Mouse (Mus musculus): ENCODE measurements around the gene Mmp14. TPM values are rescaled to one million over a fixed set of nuclear protein-coding genes. Genes with fewer than 3 reads are reported as not detected.

Mmp14 gene
- total and polyA plus RNA-seq, 3 experiments: 19.4 to 29.9 TPM; not detected in 1

DNA sequence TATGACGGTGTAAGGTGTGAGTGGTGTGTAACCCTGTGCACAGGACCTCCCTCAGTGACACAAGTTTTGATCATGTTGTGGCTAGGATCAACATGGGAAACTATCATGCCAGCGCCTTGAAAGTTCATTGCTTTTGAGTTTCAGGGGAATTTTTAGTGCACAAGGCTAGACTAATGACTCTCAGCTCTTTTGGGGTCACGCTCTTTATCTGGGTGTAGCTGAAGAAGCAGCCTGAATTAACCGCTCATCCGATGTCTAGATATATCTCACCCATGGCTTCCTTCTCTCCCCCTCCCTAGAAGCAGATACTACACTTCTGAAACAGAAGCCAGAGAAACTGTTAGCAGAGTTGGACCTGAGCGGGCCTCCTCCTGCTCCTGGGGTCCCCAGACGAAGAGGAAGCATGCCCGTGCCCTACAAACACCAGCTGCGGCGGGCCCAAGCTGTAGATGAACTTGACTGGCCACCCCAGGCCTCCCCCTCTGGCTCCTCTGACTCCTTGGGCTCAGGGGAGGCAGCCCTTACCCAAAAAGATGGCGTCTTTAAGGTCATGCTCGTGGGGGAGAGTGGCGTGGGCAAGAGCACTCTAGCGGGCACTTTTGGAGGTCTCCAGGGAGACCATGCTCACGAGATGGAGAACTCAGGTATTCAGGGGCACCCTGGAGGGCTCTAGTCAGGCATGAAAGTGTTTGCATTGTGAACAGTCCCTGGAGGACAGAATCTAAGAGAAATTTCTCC is 45.9 kb downstream of the Mmp14 start (continued):
- no peak for TF ChIP-seq ZNF384 (IDR thresholded peaks at IDR 0.05; ENCODE audit: low read depth, low read length)
- no peak for TF ChIP-seq SMC3 (IDR thresholded peaks at IDR 0.05; ENCODE audit: low read depth, low read length)
- no peak for TF ChIP-seq NRF1 (IDR thresholded peaks at IDR 0.05; ENCODE audit: insufficient read depth, low read depth, low read length, poor library complexity, severe bottlenecking)
- TF ChIP-seq NELFE (IDR thresholded peaks at IDR 0.05; ENCODE audit: low read depth, low read length): peak; percentile 38; the same call in 1 of the 2 replicates

DNA sequence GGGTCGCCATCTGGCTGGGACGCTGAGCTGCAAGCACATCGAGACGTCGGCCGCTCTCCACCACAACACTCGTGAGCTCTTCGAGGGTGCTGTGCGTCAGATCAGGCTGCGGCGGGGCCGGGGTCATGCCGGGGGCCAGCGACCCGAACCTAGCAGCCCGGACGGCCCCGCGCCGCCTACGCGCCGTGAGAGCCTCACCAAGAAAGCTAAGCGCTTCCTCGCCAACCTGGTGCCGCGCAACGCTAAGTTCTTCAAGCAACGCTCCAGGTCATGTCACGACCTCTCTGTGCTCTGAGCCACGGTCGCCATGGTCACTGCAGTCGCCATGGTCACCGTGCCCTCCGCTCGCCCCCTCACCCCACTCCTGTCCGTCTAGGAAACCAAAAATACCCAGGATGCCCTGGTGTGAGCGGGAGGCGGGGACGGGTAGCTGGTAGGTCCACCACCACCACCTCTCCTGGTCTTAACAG is 48.1 kb downstream of the Mmp14 start:
- H3K36me3 ChIP-seq (ENCODE audit: control insufficient read depth in 1 of 2, insufficient read depth in 2 of 2, low read length in 2 of 2): peaks cover 0 to 38% of the 10 kb centered on the region in 2 experiments; a peak in 2 of 4 replicates
- H3K4me1 ChIP-seq (ENCODE audit: control insufficient read depth in 1 of 2, insufficient read depth in 2 of 2, low read length in 2 of 2): peaks cover 22 to 40% of the 10 kb centered on the region in 2 experiments
- no peaks in the 10 kb centered on the region for H3K27me3 ChIP-seq (ENCODE audit: control insufficient read depth in 1 of 2, insufficient read depth in 2 of 2, low read length in 2 of 2)
- no peak overlapping the region for H3K4me3 ChIP-seq (ENCODE audit: control insufficient read depth in 1 of 2, insufficient read depth in 1 of 2, low read depth in 2 of 2, low read length in 2 of 2)
- DNase-seq (ENCODE audit: low read depth, low spot score): no peak
- no peak overlapping the region for H3K9ac ChIP-seq (ENCODE audit: control insufficient read depth, low read depth, low read length, poor library complexity, severe bottlenecking)
- no peak overlapping the region for H3K27ac ChIP-seq (ENCODE audit: control insufficient read depth, low read depth, low read length)
- H3K79me2 ChIP-seq (ENCODE audit: control insufficient read depth, insufficient read depth, low read length, poor library complexity): no peaks in the 10 kb centered on the region
- H3K9me3 ChIP-seq (replicated peaks; ENCODE audit: insufficient read depth, low read length): no peaks in the 10 kb centered on the region
- TF ChIP-seq CTCF (IDR thresholded peaks at IDR 0.05 in 2 of 3, conservative IDR thresholded peaks at IDR 0.05 in 1 of 3; ENCODE audit: control insufficient read depth in 1 of 3, insufficient read depth in 1 of 3, low read depth in 2 of 3, low read length in 3 of 3, poor library complexity in 1 of 3, severe bottlenecking in 1 of 3) (no peak), SIN3A (IDR thresholded peaks at IDR 0.05; ENCODE audit: low read length) (no peak), GATA1 (IDR thresholded peaks at IDR 0.05; ENCODE audit: low read depth, low read length) (no peak), ELF1 (IDR thresholded peaks at IDR 0.05; ENCODE audit: low read depth, low read length) (no peak), MXI1 (IDR thresholded peaks at IDR 0.05; ENCODE audit: low read depth, low read length) (no peak), ZMIZ1 (IDR thresholded peaks at IDR 0.05; ENCODE audit: low read depth, low read length) (no peak), POLR2AphosphoS5 (IDR thresholded peaks at IDR 0.05; ENCODE audit: borderline replicate concordance, low read depth, low read length) (no peak), TBP (IDR thresholded peaks at IDR 0.05; ENCODE audit: low read depth, low read length) (no peak), TAL1 (IDR thresholded peaks at IDR 0.05; ENCODE audit: low read length) (no peak), MAZ (IDR thresholded peaks at IDR 0.05; ENCODE audit: low read depth, low read length) (no peak), KAT2A (conservative IDR thresholded peaks at IDR 0.05; ENCODE audit: low read depth, low read length) (no peak), CHD2 (IDR thresholded peaks at IDR 0.05; ENCODE audit: low read length) (no peak), RCOR1 (IDR thresholded peaks at IDR 0.05; ENCODE audit: low read depth, low read length) (no peak)

DNA sequence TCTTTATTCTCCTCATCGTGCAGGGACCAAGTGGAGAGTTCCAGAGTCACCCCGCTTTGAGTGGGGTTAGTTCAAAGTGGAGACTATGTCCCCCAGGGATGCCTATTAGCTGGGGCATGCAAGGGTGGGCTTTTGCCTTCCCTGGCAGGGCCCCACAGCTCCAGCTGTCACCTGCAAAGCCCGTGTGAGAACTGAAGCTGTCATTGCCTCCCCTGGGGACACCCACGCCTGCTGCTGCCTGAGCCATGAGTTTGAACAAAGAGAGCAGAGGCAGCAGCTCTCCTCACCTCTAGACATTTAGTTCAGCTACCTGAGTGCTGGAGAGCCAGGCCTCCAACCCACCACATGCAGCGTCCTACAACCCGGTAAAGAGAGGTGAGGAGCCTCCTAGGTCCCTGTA is 49.3 kb downstream of the Mmp14 start:
- no peaks in the 10 kb centered on the region for H3K9me3 ChIP-seq (replicated peaks; ENCODE audit: insufficient read depth, low read length)
- DNase-seq (ENCODE audit: low read depth, low spot score): no peak
- no peak overlapping the region for H3K27ac ChIP-seq (ENCODE audit: control insufficient read depth, low read depth, low read length)
- no peak overlapping the region for H3K4me3 ChIP-seq (ENCODE audit: control insufficient read depth in 1 of 2, insufficient read depth in 1 of 2, low read depth in 2 of 2, low read length in 2 of 2)
- peaks cover 0 to 42% of the 10 kb centered on the region in 2 experiments; a peak in 2 of 4 replicates for H3K36me3 ChIP-seq (ENCODE audit: control insufficient read depth in 1 of 2, insufficient read depth in 2 of 2, low read length in 2 of 2)
- H3K9ac ChIP-seq (ENCODE audit: control insufficient read depth, low read depth, low read length, poor library complexity, severe bottlenecking): no peak overlapping the region
- TF ChIP-seq MYB (IDR thresholded peaks at IDR 0.05; ENCODE audit: low read depth, low read length) (no peak), RAD21 (IDR thresholded peaks at IDR 0.05; ENCODE audit: low read depth, low read length) (no peak), ZMIZ1 (IDR thresholded peaks at IDR 0.05; ENCODE audit: low read depth, low read length) (no peak), GABPA (IDR thresholded peaks at IDR 0.05; ENCODE audit: low read depth, low read length) (no peak), MXI1 (IDR thresholded peaks at IDR 0.05; ENCODE audit: low read depth, low read length) (no peak), GATA1 (IDR thresholded peaks at IDR 0.05; ENCODE audit: low read depth, low read length) (no peak), TBP (IDR thresholded peaks at IDR 0.05; ENCODE audit: low read depth, low read length) (no peak), TCF12 (IDR thresholded peaks at IDR 0.05; ENCODE audit: low read depth, low read length) (no peak), EP300 (IDR thresholded peaks at IDR 0.05; ENCODE audit: low read depth in 1 of 2, low read length in 2 of 2) (no peak), RCOR1 (IDR thresholded peaks at IDR 0.05; ENCODE audit: low read depth, low read length) (no peak), USF2 (IDR thresholded peaks at IDR 0.05; ENCODE audit: borderline replicate concordance in 1 of 2, insufficient read depth in 1 of 2, low read depth in 1 of 2, low read length in 2 of 2) (no peak), TAL1 (IDR thresholded peaks at IDR 0.05; ENCODE audit: low read length) (no peak), MEF2A (IDR thresholded peaks at IDR 0.05; ENCODE audit: extremely low read depth, insufficient replicate concordance, low read depth, low read length, poor library complexity, severe bottlenecking) (no peak), NELFE (IDR thresholded peaks at IDR 0.05; ENCODE audit: low read depth, low read length) (no peak), SIN3A (IDR thresholded peaks at IDR 0.05; ENCODE audit: low read length) (no peak)
- H3K27me3 ChIP-seq (ENCODE audit: control insufficient read depth in 1 of 2, insufficient read depth in 2 of 2, low read length in 2 of 2): no peaks in the 10 kb centered on the region
- no peaks in the 10 kb centered on the region for H3K79me2 ChIP-seq (ENCODE audit: control insufficient read depth, insufficient read depth, low read length, poor library complexity)
- H3K4me1 ChIP-seq (ENCODE audit: control insufficient read depth in 1 of 2, insufficient read depth in 2 of 2, low read length in 2 of 2): peaks cover 28 to 44% of the 10 kb centered on the region in 2 experiments
